Mouse (Mus musculus) MEL (cell line): ENCODE data around the gene Ccdc180. TPM values are rescaled to one million over a fixed set of nuclear protein-coding genes. Genes with fewer than 3 reads are reported as not detected.

Source experiments
- DNase-seq: peaks from one replicate; pipeline ENCODE4 v3.0.0; 2011; ENCODE audit warnings: low read depth, low spot score
- H3K27ac ChIP-seq: 2 replicates; pipeline ENCODE4 v1.5.1; 2012; ENCODE audit warnings: low read depth, mild to moderate bottlenecking, control low read depth, low read length, moderate library complexity; ENCODE audit not compliant: control insufficient read depth
- H3K27me3 ChIP-seq, 2 experiments: fragments of 150-350 bp in 1 of 2; sonication (generic) in 1 of 2; 2 replicates each; pipeline ENCODE4 v1.6.1; 2012; ENCODE audit warnings: low read length in 2 of 2, mild to moderate bottlenecking in 2 of 2, improper control_type of control experiment in 1 of 2, moderate library complexity in 1 of 2; ENCODE audit not compliant: insufficient read depth in 2 of 2, control insufficient read depth in 1 of 2
- H3K36me3 ChIP-seq, 2 experiments: 2 replicates each; pipeline ENCODE4 v1.6.1; 2012 to 2014; ENCODE audit warnings: low read length in 2 of 2, improper control_type of control experiment in 1 of 2, inconsistent platforms in 1 of 2, mild to moderate bottlenecking in 1 of 2; ENCODE audit not compliant: insufficient read depth in 2 of 2, control insufficient read depth in 1 of 2
- H3K4me1 ChIP-seq, 2 experiments: fragments of 150-350 bp in 1 of 2; sonication (generic) in 1 of 2; 2 replicates each; pipeline ENCODE4 v1.6.1; 2012; ENCODE audit warnings: low read length in 2 of 2, improper control_type of control experiment in 1 of 2, mild to moderate bottlenecking in 1 of 2; ENCODE audit not compliant: insufficient read depth in 2 of 2, control insufficient read depth in 1 of 2
- H3K4me3 ChIP-seq, 2 experiments: fragments of 150-350 bp in 1 of 2; sonication (generic) in 1 of 2; 2 replicates each; pipeline ENCODE4 v1.5.1; 2012; ENCODE audit warnings: low read depth in 2 of 2, low read length in 2 of 2, mild to moderate bottlenecking in 2 of 2, moderate library complexity in 2 of 2, control low read depth in 1 of 2, improper control_type of control experiment in 1 of 2; ENCODE audit not compliant: control insufficient read depth in 1 of 2, insufficient read depth in 1 of 2
- H3K79me2 ChIP-seq: 2 replicates; pipeline ENCODE4 v1.6.1; 2012; ENCODE audit warnings: mild to moderate bottlenecking, low read length, moderate library complexity; ENCODE audit not compliant: control insufficient read depth, poor library complexity, insufficient read depth
- H3K9ac ChIP-seq: 2 replicates; pipeline ENCODE4 v1.6.1; 2012; ENCODE audit warnings: low read depth, mild to moderate bottlenecking, control low read depth, low read length, moderate library complexity; ENCODE audit not compliant: control insufficient read depth, poor library complexity, severe bottlenecking
- H3K9me3 ChIP-seq: fragments of 150-350 bp; sonication (generic); replicated peaks from 2 replicates; pipeline ENCODE4 v1.6.1; 2012; ENCODE audit warnings: mild to moderate bottlenecking, low read length, improper control_type of control experiment, moderate library complexity; ENCODE audit not compliant: insufficient read depth
- CHD1 ChIP-seq: IDR thresholded peaks from 2 replicates; pipeline ENCODE4 v1.6.1; 2012; ENCODE audit warnings: low read depth, mild to moderate bottlenecking, inconsistent platforms, low read length, improper control_type of control experiment
- CTCF ChIP-seq, 3 experiments: IDR thresholded peaks in 2 of 3; conservative IDR thresholded peaks in 1 of 3; 2 replicates each; pipeline ENCODE4 v1.5.1; 2011 to 2012; ENCODE audit warnings: low read length in 3 of 3, low read depth in 2 of 3, mild to moderate bottlenecking in 2 of 3, improper control_type of control experiment in 1 of 3, inconsistent platforms in 1 of 3, mixed read lengths in 1 of 3, moderate library complexity in 1 of 3; ENCODE audit not compliant: control insufficient read depth in 1 of 3, insufficient read depth in 1 of 3, poor library complexity in 1 of 3, severe bottlenecking in 1 of 3
- ELF1 ChIP-seq: IDR thresholded peaks from 2 replicates; pipeline ENCODE4 v1.6.1; 2014; ENCODE audit warnings: low read depth, mild to moderate bottlenecking, inconsistent platforms, low read length, improper control_type of control experiment, moderate library complexity
- EP300 ChIP-seq, 2 experiments: IDR thresholded peaks; 2 replicates each; pipeline ENCODE4 v1.6.1; 2011; ENCODE audit warnings: improper control_type of control experiment in 2 of 2, low read length in 2 of 2, low read depth in 1 of 2, mild to moderate bottlenecking in 1 of 2
- ETS1 ChIP-seq: IDR thresholded peaks from 2 replicates; pipeline ENCODE4 v1.6.1; 2012; ENCODE audit warnings: low read depth, mild to moderate bottlenecking, inconsistent platforms, low read length, improper control_type of control experiment, moderate library complexity
- GABPA ChIP-seq: IDR thresholded peaks from 2 replicates; pipeline ENCODE4 v1.6.1; 2012; ENCODE audit warnings: low read depth, mild to moderate bottlenecking, inconsistent platforms, low read length, improper control_type of control experiment, moderate library complexity
- GATA1 ChIP-seq: IDR thresholded peaks from 2 replicates; pipeline ENCODE4 v1.6.1; 2011; ENCODE audit warnings: low read depth, low read length, improper control_type of control experiment
- HCFC1 ChIP-seq: IDR thresholded peaks from 2 replicates; pipeline ENCODE4 v1.6.1; 2012; ENCODE audit warnings: low read depth, mild to moderate bottlenecking, inconsistent platforms, low read length, improper control_type of control experiment, moderate library complexity
- MAFK ChIP-seq: IDR thresholded peaks from 2 replicates; pipeline ENCODE4 v1.6.1; 2011; ENCODE audit warnings: low read depth, mild to moderate bottlenecking, low read length, improper control_type of control experiment, borderline replicate concordance
- MAX ChIP-seq: IDR thresholded peaks from 2 replicates; pipeline ENCODE4 v1.6.1; 2011; ENCODE audit warnings: low read length, improper control_type of control experiment
- MAZ ChIP-seq: IDR thresholded peaks from 2 replicates; pipeline ENCODE4 v1.6.1; 2012; ENCODE audit warnings: low read depth, mild to moderate bottlenecking, inconsistent platforms, low read length, improper control_type of control experiment
- MXI1 ChIP-seq: IDR thresholded peaks from 2 replicates; pipeline ENCODE4 v1.6.1; 2011; ENCODE audit warnings: mild to moderate bottlenecking, low read depth, low read length, improper control_type of control experiment
- MYC ChIP-seq: IDR thresholded peaks from 2 replicates; pipeline ENCODE4 v1.6.1; 2011; ENCODE audit warnings: low read depth, mild to moderate bottlenecking, low read length, improper control_type of control experiment, moderate library complexity
- NELFE ChIP-seq: IDR thresholded peaks from 2 replicates; pipeline ENCODE4 v1.6.1; 2011; ENCODE audit warnings: low read depth, low read length, improper control_type of control experiment
- NRF1 ChIP-seq: IDR thresholded peaks from 2 replicates; pipeline ENCODE4 v1.6.1; 2014; ENCODE audit warnings: low read depth, mild to moderate bottlenecking, inconsistent platforms, low read length, improper control_type of control experiment, moderate library complexity; ENCODE audit not compliant: poor library complexity, insufficient read depth, severe bottlenecking
- POLR2A ChIP-seq, 2 experiments: IDR thresholded peaks; 2 replicates each; pipeline ENCODE4 v1.6.1; 2011 to 2012; ENCODE audit warnings: low read length in 2 of 2, mild to moderate bottlenecking in 2 of 2, control low read depth in 1 of 2, improper control_type of control experiment in 1 of 2, low read depth in 1 of 2, moderate library complexity in 1 of 2; ENCODE audit not compliant: control insufficient read depth in 1 of 2, insufficient read depth in 1 of 2, poor library complexity in 1 of 2
- POLR2AphosphoS2 ChIP-seq: IDR thresholded peaks from 2 replicates; pipeline ENCODE4 v1.6.1; 2011; ENCODE audit warnings: low read length, improper control_type of control experiment
- POLR2AphosphoS5 ChIP-seq: IDR thresholded peaks from 2 replicates; pipeline ENCODE4 v1.6.1; 2012; ENCODE audit warnings: low read depth, borderline replicate concordance, mild to moderate bottlenecking, inconsistent platforms, low read length, moderate library complexity, mixed read lengths
- RCOR1 ChIP-seq: IDR thresholded peaks from 2 replicates; pipeline ENCODE4 v1.6.1; 2012; ENCODE audit warnings: low read depth, mild to moderate bottlenecking, inconsistent platforms, low read length, improper control_type of control experiment
- SIN3A ChIP-seq: IDR thresholded peaks from 2 replicates; pipeline ENCODE4 v1.6.1; 2012; ENCODE audit warnings: low read length, improper control_type of control experiment, inconsistent platforms
- SMC3 ChIP-seq: IDR thresholded peaks from 2 replicates; pipeline ENCODE4 v1.6.1; 2011; ENCODE audit warnings: low read depth, low read length, improper control_type of control experiment
- TAL1 ChIP-seq: IDR thresholded peaks from 2 replicates; pipeline ENCODE4 v1.6.1; 2012; ENCODE audit warnings: mild to moderate bottlenecking, inconsistent platforms, low read length, moderate library complexity, mixed read lengths
- TBP ChIP-seq: IDR thresholded peaks from 2 replicates; pipeline ENCODE4 v1.8.0; 2011; ENCODE audit warnings: low read depth, low read length, improper control_type of control experiment
- TCF12 ChIP-seq: IDR thresholded peaks from 2 replicates; pipeline ENCODE4 v1.6.1; 2014; ENCODE audit warnings: low read depth, mild to moderate bottlenecking, inconsistent platforms, low read length, improper control_type of control experiment, moderate library complexity
- USF1 ChIP-seq: IDR thresholded peaks from 2 replicates; pipeline ENCODE4 v1.6.1; 2014; ENCODE audit warnings: low read depth, mild to moderate bottlenecking, inconsistent platforms, low read length, improper control_type of control experiment, moderate library complexity
- USF2 ChIP-seq, 2 experiments: IDR thresholded peaks; 2 replicates each; pipeline ENCODE4 v1.6.1; 2011 to 2012; ENCODE audit warnings: improper control_type of control experiment in 2 of 2, low read length in 2 of 2, borderline replicate concordance in 1 of 2, inconsistent platforms in 1 of 2, low read depth in 1 of 2, mild to moderate bottlenecking in 1 of 2; ENCODE audit not compliant: insufficient read depth in 1 of 2
- ZC3H11A ChIP-seq: IDR thresholded peaks from 2 replicates; pipeline ENCODE4 v1.6.1; 2012; ENCODE audit warnings: low read depth, mild to moderate bottlenecking, inconsistent platforms, low read length, improper control_type of control experiment
- ZKSCAN1 ChIP-seq: IDR thresholded peaks from 2 replicates; pipeline ENCODE4 v1.6.1; 2012; ENCODE audit warnings: low read depth, mild to moderate bottlenecking, inconsistent platforms, low read length, improper control_type of control experiment, moderate library complexity
- ZMIZ1 ChIP-seq: IDR thresholded peaks from 2 replicates; pipeline ENCODE4 v1.6.1; 2012; ENCODE audit warnings: low read depth, mild to moderate bottlenecking, inconsistent platforms, low read length, improper control_type of control experiment, moderate library complexity
- ZNF384 ChIP-seq: IDR thresholded peaks from 2 replicates; pipeline ENCODE4 v1.6.1; 2012; ENCODE audit warnings: low read depth, mild to moderate bottlenecking, inconsistent platforms, low read length, improper control_type of control experiment
- polyA plus RNA-seq, 2 experiments: library from polyadenylated mRNA; stranded (reverse) in 1 of 2; unstranded in 1 of 2; fragments of >175 nt in 1 of 2; fragments of >200 nt in 1 of 2; gene quantifications; 2 replicates each; pipeline versions ENCODE4 v1.2.1 to v1.2.4; 2012; ENCODE audit warnings: low replicate concordance in 2 of 2, low read depth in 1 of 2; ENCODE audit not compliant: insufficient read length in 2 of 2, insufficient read depth in 1 of 2, missing spikeins in 1 of 2
- total RNA-seq: library from RNA; depleted of rRNA; stranded (reverse); fragments of 300-350 nt; gene quantifications from 2 replicates; pipeline ENCODE4 v1.2.3, GENCODE M21; 2012

Ccdc180 gene
- total and polyA plus RNA-seq, 3 experiments = 0.08 to 0.31 TPM; not detected in 1

- Histone ChIP-seq H3K36me3 (peaks cover 0 to 34% of the 10 kb centered on the region in 2 experiments; a peak in 2 of 4 replicates), H3K27ac (peak overlapping the region; percentile 86), H3K9ac (peak overlapping the region; percentile 68), H3K4me1 (peaks cover 12 to 50% of the 10 kb centered on the region in 2 experiments; a peak in 3 of 4 replicates), H3K4me3 (peak overlapping the region; percentile 72 to 78), H3K9me3 (no peaks in the 10 kb centered on the region), H3K79me2 (peaks cover 17% of the 10 kb centered on the region), H3K27me3 (no peaks in the 10 kb centered on the region)
- DNase-seq = peak; percentile 98
- TF ChIP-seq RCOR1 (no peak), MXI1 (peak; percentile 100), USF1 (peak; percentile 93), SIN3A (peak; percentile 95), ZMIZ1 (peak; percentile 92), USF2 (IDR thresholded peaks at IDR 0.05; ENCODE audit: borderline replicate concordance in 1 of 2, insufficient read depth in 1 of 2, low read depth in 1 of 2, low read length in 2 of 2) (0 out of 4 replicates have a peak, but pooled peaks of 1 of the 2 experiments have one; percentile 44), NELFE (peak; percentile 81), ZNF384 (no peak), ETS1 (peak; percentile 71), NRF1 (peak; percentile 81), TCF12 (peak; percentile 56), CTCF (IDR thresholded peaks at IDR 0.05 in 2 of 3, conservative IDR thresholded peaks at IDR 0.05 in 1 of 3; ENCODE audit: control insufficient read depth in 1 of 3, insufficient read depth in 1 of 3, low read depth in 2 of 3, low read length in 3 of 3, poor library complexity in 1 of 3, severe bottlenecking in 1 of 3) (no peak), ZKSCAN1 (peak; percentile 97), HCFC1 (peak; percentile 76), CHD1 (no peak), SMC3 (no peak), TBP (peak; percentile 81), POLR2AphosphoS5 (peak; percentile 95; the same call in 1 of the 2 replicates), EP300 (IDR thresholded peaks at IDR 0.05; ENCODE audit: low read depth in 1 of 2, low read length in 2 of 2) (peak; percentile 8 to 12; a peak in 1 of 4 replicates), ZC3H11A (no peak), TAL1 (no peak), GATA1 (peak; percentile 47; the same call in 1 of the 2 replicates), POLR2A (IDR thresholded peaks at IDR 0.05; ENCODE audit: control insufficient read depth in 1 of 2, insufficient read depth in 1 of 2, low read depth in 1 of 2, low read length in 2 of 2, poor library complexity in 1 of 2) (peak; percentile 90 to 95), MYC (peak; percentile 100), MAZ (no peak), GABPA (no peak), MAX (peak; percentile 100), MAFK (no peak), ELF1 (peak; percentile 94), POLR2AphosphoS2 (peak; percentile 88)
Observed at GRCm38 (mm10) chr4:45953025-45953919, 63.2 kb downstream of the Ccdc180 start.
